Mouse (Mus musculus) c-Kit-positive CD71-positive TER-119-positive erythroid progenitor cells, embryonic 14.5 days (primary cell): ENCODE results near the gene Cldn34c3.
"Not testable (repeated sequence)": the region's sequence is repeated elsewhere in the genome, so short reads cannot be mapped to it uniquely, and the experiment has no call there.

Experiments used
- DNase-seq: peaks from one replicate; pipeline ENCODE4 v3.0.0-alpha.2; 2013; ENCODE audit warnings: low spot score

The Cldn34c3 gene

DNA sequence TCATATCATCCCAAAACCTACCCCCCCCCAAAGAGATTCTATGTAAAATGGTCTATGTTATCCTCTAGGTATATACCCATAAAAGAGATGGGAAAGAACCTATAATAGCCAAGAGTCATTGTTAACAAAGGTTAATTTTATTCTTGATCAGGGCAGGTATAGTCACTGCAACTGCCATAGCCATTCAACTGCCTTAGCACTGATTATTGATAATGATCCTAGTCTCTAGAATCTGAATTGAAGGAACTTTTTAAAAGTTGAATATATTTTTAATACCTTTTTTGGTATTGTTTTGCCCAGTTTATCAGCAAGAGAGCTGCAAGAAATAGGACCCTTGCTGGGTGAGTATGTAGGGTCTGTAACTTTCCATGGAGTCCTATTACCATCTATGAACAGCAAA lies at the start of gene Cldn34c3:
TSS of gene Cldn34c3 (plus strand) at position 301 of the 400 bp plus-strand sequence.
- DNase-seq, result not testable (repeated sequence)
